Mouse (Mus musculus): ENCODE measurements at regions not wholly inside any gene's neighbourhood (a gene's known extent, or its start where the extent isn't known, plus 50 kb on each side); places are given as distances from the start of the nearest gene placed in this dataset.

DNA sequence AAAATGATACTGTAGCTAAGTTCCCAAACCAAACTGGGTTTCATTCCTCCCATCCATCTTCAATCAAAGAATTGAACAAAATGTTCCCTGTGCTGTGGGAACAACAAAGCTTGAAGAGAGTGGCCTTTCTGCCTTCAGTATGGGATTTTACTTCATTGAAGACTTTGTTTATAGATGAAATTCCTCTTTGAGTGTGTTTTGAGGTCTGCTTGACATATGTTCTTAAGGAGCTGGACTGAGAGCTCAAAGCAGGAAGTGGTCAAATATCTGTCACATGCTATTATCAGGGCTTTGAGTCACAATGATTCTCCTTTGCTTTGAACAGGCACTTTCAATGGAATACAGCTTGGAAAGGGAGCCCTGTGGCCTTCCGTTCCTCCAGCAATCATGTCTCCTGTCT, 105.2 kb upstream of the Ccdc122 start:
- TF ChIP-seq CTCF (IDR thresholded peaks at IDR 0.05), result no peak
- TF ChIP-seq EP300 (IDR thresholded peaks at IDR 0.05), result peak; percentile 97
